Mouse (Mus musculus) embryonic facial prominence, embryonic 14.5 days (tissue): ENCODE measurements around the gene 9230112D13Rik. TPM values are rescaled to one million over a fixed set of nuclear protein-coding genes. Genes with fewer than 3 reads are reported as not detected.

Experiments used
- ATAC-seq: fragments of 200-750 bp; cut with Nextera tagmentation; 2 replicates; pipeline ENCODE4 v1.8.0; 2017; ENCODE audit warnings: low read depth, moderate number of reproducible peaks, moderate TSS enrichment
- DNase-seq: peaks from one replicate; pipeline ENCODE4 v3.0.0-alpha.2; 2015; ENCODE audit warnings: low spot score
- H3K27ac ChIP-seq: fragments of 300-500 bp; sonication (generic); replicated peaks from 2 replicates; pipeline ENCODE4 v1.5.1; 2014; ENCODE audit warnings: low read depth, mild to moderate bottlenecking, low read length, moderate library complexity
- H3K27me3 ChIP-seq: fragments of 300-500 bp; sonication (generic); replicated peaks from 2 replicates; pipeline ENCODE4 v1.6.1; 2014; ENCODE audit warnings: low read length; ENCODE audit not compliant: control insufficient read depth, insufficient read depth
- H3K36me3 ChIP-seq: fragments of 300-500 bp; sonication (generic); 2 replicates; pipeline ENCODE4 v1.6.1; 2014; ENCODE audit warnings: low read length, mixed read lengths; ENCODE audit not compliant: control insufficient read depth, insufficient read depth
- H3K4me1 ChIP-seq: fragments of 300-500 bp; sonication (generic); 2 replicates; pipeline ENCODE4 v1.6.1; 2014; ENCODE audit warnings: antibody characterized with exemption, low read length; ENCODE audit not compliant: control insufficient read depth, insufficient read depth
- H3K4me2 ChIP-seq: fragments of 300-500 bp; sonication (generic); 2 replicates; pipeline ENCODE4 v1.6.1; 2014; ENCODE audit warnings: low read depth, mild to moderate bottlenecking, low read length, moderate library complexity, mixed read lengths
- H3K4me3 ChIP-seq: fragments of 300-500 bp; sonication (generic); 2 replicates; pipeline ENCODE4 v1.5.1; 2014; ENCODE audit warnings: low read depth, mild to moderate bottlenecking, low read length
- H3K9ac ChIP-seq: fragments of 300-500 bp; sonication (generic); 2 replicates; pipeline ENCODE4 v1.6.1; 2014; ENCODE audit warnings: low read depth, mild to moderate bottlenecking, low read length, moderate library complexity, mixed read lengths
- H3K9me3 ChIP-seq: fragments of 300-500 bp; sonication (generic); 2 replicates; pipeline ENCODE4 v1.6.1; 2016; ENCODE audit warnings: low read length; ENCODE audit not compliant: control insufficient read depth
- WGBS: fragments of 180-500 bp; shearing (Covaris S2); extraction: QIAGEN DNeasy Blood & Tissue Kit; methylation state at CpG from one replicate; pipeline ENCODE4 v1.1.7; 2014; 5-methylcytosine and 5-hydroxymethylcytosine counted together
- polyA plus RNA-seq: library from polyadenylated mRNA; unstranded; fragments of >200 nt; fragmentation: Nextera tagmentation; extraction: Ambion mirVana; gene quantifications from 2 replicates; pipeline ENCODE4 v1.2.1, GENCODE M21; 2014

9230112D13Rik gene
- polyA plus RNA-seq, 1 experiment from 2014 or later = not detected

GRCm38 (mm10) chr14:34501447-34501803, 21.2 kb downstream of the 9230112D13Rik start:
- Histone ChIP-seq H3K4me2 (peak overlapping the region; percentile 65), H3K9me3 (no peaks in the 10 kb centered on the region), H3K4me1 (peaks cover 36% of the 10 kb centered on the region), H3K27ac (peak overlapping the region; percentile 99), H3K4me3 (peak overlapping the region; percentile 98), H3K36me3 (no peaks in the 10 kb centered on the region), H3K27me3 (no peaks in the 10 kb centered on the region), H3K9ac (peak overlapping the region; percentile 100)
- under 1% methylated on average over 16 of the region's 16 CpGs for WGBS
- DNase-seq (peak; percentile 43), ATAC-seq (no peak)

- Histone ChIP-seq H3K36me3 (no peaks in the 10 kb centered on the region), H3K27me3 (no peaks in the 10 kb centered on the region), H3K4me3 (peak overlapping the region; percentile 98), H3K4me1 (peaks cover 46% of the 10 kb centered on the region), H3K4me2 (peak overlapping the region; percentile 65), H3K9me3 (no peaks in the 10 kb centered on the region), H3K9ac (peak overlapping the region; percentile 30; the same call in 1 of the 2 replicates), H3K27ac (no peak overlapping the region)
- no peak for DNase-seq
- 8% methylated on average over 4 of the region's 4 CpGs for WGBS
- no peak for ATAC-seq
These were observed 22.3 kb downstream of the 9230112D13Rik start for GRCm38 (mm10) chr14:34500309-34500708.

- no peaks in the 10 kb centered on the region for H3K9me3 ChIP-seq
- H3K4me3 ChIP-seq = no peak overlapping the region
- H3K4me1 ChIP-seq = peaks cover 46% of the 10 kb centered on the region
- no peaks in the 10 kb centered on the region for H3K27me3 ChIP-seq
- no peak overlapping the region for H3K27ac ChIP-seq
- no peak overlapping the region for H3K9ac ChIP-seq
- H3K4me2 ChIP-seq = peak overlapping the region; percentile 65
- WGBS = 52% methylated on average over 4 of the region's 4 CpGs
- no peaks in the 10 kb centered on the region for H3K36me3 ChIP-seq
- DNase-seq = no peak
- ATAC-seq = no peak
These were observed 22.9 kb downstream of the 9230112D13Rik start for GRCm38 (mm10) chr14:34499664-34500063.

- H3K9ac ChIP-seq = no peak overlapping the region
- WGBS = 65% methylated on average over 3 of the region's 3 CpGs
- no peaks in the 10 kb centered on the region for H3K27me3 ChIP-seq
- H3K4me3 ChIP-seq = no peak overlapping the region
- H3K4me2 ChIP-seq = no peak overlapping the region
- ATAC-seq (no peak), DNase-seq (no peak)
- H3K27ac ChIP-seq = no peak overlapping the region
- no peaks in the 10 kb centered on the region for H3K9me3 ChIP-seq
- peaks cover 46% of the 10 kb centered on the region for H3K4me1 ChIP-seq
- H3K36me3 ChIP-seq = no peaks in the 10 kb centered on the region
These were observed 25.3 kb downstream of the 9230112D13Rik start for GRCm38 (mm10) chr14:34497346-34497745.

- Histone ChIP-seq H3K27ac (no peak overlapping the region), H3K4me2 (no peak overlapping the region), H3K9me3 (no peaks in the 10 kb centered on the region), H3K9ac (no peak overlapping the region), H3K4me1 (peaks cover 40% of the 10 kb centered on the region), H3K27me3 (no peaks in the 10 kb centered on the region), H3K4me3 (no peak overlapping the region), H3K36me3 (no peaks in the 10 kb centered on the region)
- DNase-seq (no peak), ATAC-seq (no peak)
- WGBS = 86% methylated on average over 3 of the region's 3 CpGs
These were observed 28.9 kb downstream of the 9230112D13Rik start for GRCm38 (mm10) chr14:34493682-34494081.

- Histone ChIP-seq H3K27ac (no peak overlapping the region), H3K4me2 (no peak overlapping the region)
- WGBS = 72% methylated on average over 2 of the region's 2 CpGs
These were observed 29.9 kb downstream of the 9230112D13Rik start for GRCm38 (mm10) chr14:34492688-34493087.

GRCm38 (mm10) chr14:34490965-34491364, 31.6 kb downstream of the 9230112D13Rik start:
- Histone ChIP-seq H3K27me3 (no peaks in the 10 kb centered on the region), H3K27ac (no peak overlapping the region), H3K36me3 (no peaks in the 10 kb centered on the region), H3K9ac (no peak overlapping the region), H3K4me2 (no peak overlapping the region), H3K4me1 (peaks cover 18% of the 10 kb centered on the region), H3K4me3 (no peak overlapping the region), H3K9me3 (no peaks in the 10 kb centered on the region)
- 29% methylated on average over 1 of the region's 1 CpGs for WGBS
- ATAC-seq (no peak), DNase-seq (no peak)

More at GRCm38 (mm10) chr14:34492688-34493087, 29.9 kb downstream of the 9230112D13Rik start:
- H3K9ac ChIP-seq = no peak overlapping the region
- no peak overlapping the region for H3K4me3 ChIP-seq
- peaks cover 30% of the 10 kb centered on the region for H3K4me1 ChIP-seq
- ATAC-seq = no peak
- H3K9me3 ChIP-seq = no peaks in the 10 kb centered on the region
- no peak for DNase-seq
- no peaks in the 10 kb centered on the region for H3K36me3 ChIP-seq
- H3K27me3 ChIP-seq = no peaks in the 10 kb centered on the region

GRCm38 (mm10) chr14:34489928-34490327, 32.7 kb downstream of the 9230112D13Rik start:
- Histone ChIP-seq H3K9me3 (no peaks in the 10 kb centered on the region), H3K4me1 (peaks cover 16% of the 10 kb centered on the region), H3K9ac (no peak overlapping the region), H3K27ac (no peak overlapping the region), H3K36me3 (no peaks in the 10 kb centered on the region), H3K4me2 (no peak overlapping the region), H3K27me3 (no peaks in the 10 kb centered on the region), H3K4me3 (no peak overlapping the region)
- DNase-seq = no peak
- 77% methylated on average over 2 of the region's 2 CpGs for WGBS
- no peak for ATAC-seq

GRCm38 (mm10) chr14:34486169-34486568, 36.4 kb downstream of the 9230112D13Rik start:
- no peaks in the 10 kb centered on the region for H3K27me3 ChIP-seq
- DNase-seq = no peak
- ATAC-seq = no peak
- no peaks in the 10 kb centered on the region for H3K36me3 ChIP-seq
- H3K4me1 ChIP-seq = peaks cover 16% of the 10 kb centered on the region
- no peak overlapping the region for H3K4me3 ChIP-seq
- no peaks in the 10 kb centered on the region for H3K9me3 ChIP-seq
- no peak overlapping the region for H3K4me2 ChIP-seq
- 49% methylated on average over 8 of the region's 8 CpGs for WGBS
- H3K27ac ChIP-seq = no peak overlapping the region
- H3K9ac ChIP-seq = no peak overlapping the region
